Mouse (Mus musculus) erythroblast, embryonic 14.5 days (primary cell): Measurements from ENCODE around the gene Sec14l1. TPM values are rescaled to one million over a fixed set of nuclear protein-coding genes. Genes with fewer than 3 reads are reported as not detected.

Experiments
- H3K27me3 ChIP-seq: 2 replicates; pipeline ENCODE4 v1.6.1; 2012; ENCODE audit warnings: inconsistent platforms; ENCODE audit not compliant: control insufficient read depth
- H3K36me3 ChIP-seq: 2 replicates; pipeline ENCODE4 v1.6.1; 2012; ENCODE audit warnings: mild to moderate bottlenecking, inconsistent platforms; ENCODE audit not compliant: control insufficient read depth
- H3K4me1 ChIP-seq: 2 replicates; pipeline ENCODE4 v1.6.1; 2012; ENCODE audit warnings: inconsistent platforms; ENCODE audit not compliant: control insufficient read depth
- H3K4me3 ChIP-seq: replicated peaks from 2 replicates; pipeline ENCODE3; 2012; ENCODE audit warnings: moderate library complexity, mild to moderate bottlenecking, inconsistent platforms
- H3K9me3 ChIP-seq: 2 replicates; pipeline ENCODE4 v1.6.1; 2012; ENCODE audit warnings: low read length, inconsistent platforms, mixed read lengths; ENCODE audit not compliant: control insufficient read depth
- GATA1 ChIP-seq: IDR thresholded peaks from 2 replicates; pipeline ENCODE4 v1.6.1; 2012; ENCODE audit warnings: low read length, inconsistent platforms, mixed read lengths
- TAL1 ChIP-seq: IDR thresholded peaks from 3 replicates; pipeline ENCODE4 v1.6.1; 2012; ENCODE audit warnings: low read length, inconsistent platforms, mixed read lengths
- polyA plus RNA-seq: library from polyadenylated mRNA; stranded (reverse); fragments of >175 nt; gene quantifications from 2 replicates; pipeline ENCODE4 v1.2.3, GENCODE M21; 2012

Gene Sec14l1
- polyA plus RNA-seq, 1 experiment: 11.2 TPM

GRCm38 (mm10) chr11:117168278-117169087, 53.5 kb downstream of the Sec14l1 start:
- Histone ChIP-seq H3K36me3 (no peaks in the 10 kb centered on the region), H3K9me3 (peaks cover 4% of the 10 kb centered on the region; the same call in 1 of the 2 replicates), H3K4me3 (no peak overlapping the region), H3K27me3 (no peaks in the 10 kb centered on the region), H3K4me1 (no peaks in the 10 kb centered on the region)
- TF ChIP-seq GATA1 (no peak), TAL1 (no peak)

- Histone ChIP-seq H3K27me3 (no peaks in the 10 kb centered on the region), H3K9me3 (peaks cover 4% of the 10 kb centered on the region; the same call in 1 of the 2 replicates), H3K36me3 (no peaks in the 10 kb centered on the region), H3K4me1 (no peaks in the 10 kb centered on the region), H3K4me3 (no peak overlapping the region)
- TF ChIP-seq GATA1 (no peak), TAL1 (no peak)
Measured at GRCm38 (mm10) chr11:117169088-117169635, 54.2 kb downstream of the Sec14l1 start.

GRCm38 (mm10) chr11:117169801-117170565, 55.0 kb downstream of the Sec14l1 start:
- Histone ChIP-seq H3K4me1 (no peaks in the 10 kb centered on the region), H3K27me3 (no peaks in the 10 kb centered on the region), H3K4me3 (no peak overlapping the region), H3K9me3 (peaks cover 4% of the 10 kb centered on the region; the same call in 1 of the 2 replicates), H3K36me3 (no peaks in the 10 kb centered on the region)
- no peak for TF ChIP-seq TAL1

- H3K4me1 ChIP-seq: no peaks in the 10 kb centered on the region
- no peaks in the 10 kb centered on the region for H3K27me3 ChIP-seq
- H3K36me3 ChIP-seq: no peaks in the 10 kb centered on the region
- peaks cover 4% of the 10 kb centered on the region; the same call in 1 of the 2 replicates for H3K9me3 ChIP-seq
- TF ChIP-seq GATA1 (no peak), TAL1 (no peak)
- H3K4me3 ChIP-seq: no peak overlapping the region
Measured at GRCm38 (mm10) chr11:117174098-117174892, 59.3 kb downstream of the Sec14l1 start.

GRCm38 (mm10) chr11:117174924-117175323, 60.0 kb downstream of the Sec14l1 start:
- TF ChIP-seq TAL1 (no peak), GATA1 (no peak)
- H3K36me3 ChIP-seq: no peaks in the 10 kb centered on the region
- H3K4me3 ChIP-seq: no peak overlapping the region
- peaks cover 9% of the 10 kb centered on the region for H3K9me3 ChIP-seq
- H3K4me1 ChIP-seq: no peaks in the 10 kb centered on the region
- H3K27me3 ChIP-seq: no peaks in the 10 kb centered on the region

GRCm38 (mm10) chr11:117175472-117175871, 60.5 kb downstream of the Sec14l1 start:
- Histone ChIP-seq H3K4me3 (no peak overlapping the region), H3K4me1 (no peaks in the 10 kb centered on the region), H3K36me3 (no peaks in the 10 kb centered on the region), H3K9me3 (peaks cover 12% of the 10 kb centered on the region), H3K27me3 (no peaks in the 10 kb centered on the region)
- TF ChIP-seq GATA1 (no peak), TAL1 (no peak)

- TF ChIP-seq TAL1 (no peak), GATA1 (no peak)
- H3K4me1 ChIP-seq: no peaks in the 10 kb centered on the region
Measured at GRCm38 (mm10) chr11:117176304-117176703, 61.3 kb downstream of the Sec14l1 start.

GRCm38 (mm10) chr11:117176900-117177299, 61.9 kb downstream of the Sec14l1 start:
- TF ChIP-seq GATA1 (no peak), TAL1 (no peak)
- Histone ChIP-seq H3K27me3 (no peaks in the 10 kb centered on the region), H3K4me3 (no peak overlapping the region), H3K4me1 (no peaks in the 10 kb centered on the region), H3K36me3 (no peaks in the 10 kb centered on the region), H3K9me3 (peaks cover 20% of the 10 kb centered on the region)

More at GRCm38 (mm10) chr11:117176304-117176703, 61.3 kb downstream of the Sec14l1 start:
- Histone ChIP-seq H3K27me3 (no peaks in the 10 kb centered on the region), H3K36me3 (no peaks in the 10 kb centered on the region), H3K9me3 (peaks cover 18% of the 10 kb centered on the region), H3K4me3 (no peak overlapping the region)
